Mouse (Mus musculus) forebrain, embryonic 13.5 days (tissue): ENCODE measurements around the gene Znrf4. TPM values are rescaled to one million over a fixed set of nuclear protein-coding genes. Genes with fewer than 3 reads are reported as not detected.
"Not testable (repeated sequence)": the region's sequence is repeated elsewhere in the genome, so short reads cannot be mapped to it uniquely, and the experiment has no call there.

Experiments used
- ATAC-seq: fragments of 200-750 bp; cut with Nextera tagmentation; 2 replicates; pipeline ENCODE4 v1.8.0; 2017
- H3K27ac ChIP-seq: fragments of 300-500 bp; sonication (generic); 2 replicates; pipeline ENCODE4 v1.5.1; 2015; ENCODE audit warnings: inconsistent platforms, mild to moderate bottlenecking, moderate library complexity
- H3K27me3 ChIP-seq: fragments of 300-500 bp; sonication (generic); 2 replicates; pipeline ENCODE4 v1.6.1; 2015; ENCODE audit warnings: mild to moderate bottlenecking, inconsistent platforms
- H3K36me3 ChIP-seq: fragments of 300-500 bp; sonication (generic); 2 replicates; pipeline ENCODE4 v1.6.1; 2015; ENCODE audit warnings: mild to moderate bottlenecking, inconsistent platforms; ENCODE audit not compliant: poor library complexity, severe bottlenecking
- H3K4me1 ChIP-seq: fragments of 300-500 bp; sonication (generic); 2 replicates; pipeline ENCODE4 v1.6.1; 2015; ENCODE audit warnings: inconsistent platforms
- H3K4me2 ChIP-seq: fragments of 300-500 bp; sonication (generic); 2 replicates; pipeline ENCODE4 v1.6.1; 2015; ENCODE audit warnings: inconsistent platforms, mild to moderate bottlenecking, moderate library complexity
- H3K4me3 ChIP-seq: fragments of 300-500 bp; sonication (generic); 2 replicates; pipeline ENCODE4 v1.5.1; 2015; ENCODE audit warnings: mild to moderate bottlenecking, inconsistent platforms
- H3K9ac ChIP-seq: fragments of 300-500 bp; sonication (generic); 2 replicates; pipeline ENCODE4 v1.6.1; 2015; ENCODE audit warnings: mild to moderate bottlenecking, inconsistent platforms
- H3K9me3 ChIP-seq: fragments of 300-500 bp; sonication (generic); replicated peaks from 2 replicates; pipeline ENCODE4 v1.6.1; 2016; ENCODE audit warnings: inconsistent platforms
- WGBS: fragments of 180-500 bp; shearing (Covaris S2); methylation state at CpG from one replicate; pipeline ENCODE4 v1.1.7; 2015; 5-methylcytosine and 5-hydroxymethylcytosine counted together
- polyA plus RNA-seq: library from polyadenylated mRNA; unstranded; fragments of >200 nt; fragmentation: Nextera tagmentation; extraction: Ambion mirVana; gene quantifications from 2 replicates; pipeline ENCODE4 v1.2.1, GENCODE M21; 2015

Gene Znrf4
- polyA plus RNA-seq, 1 experiment from 2014 or later, result 0.14 TPM

GRCm38 (mm10) chr17:56505401-56505800, 6.8 kb downstream of the Znrf4 start:
- ATAC-seq, result no peak
- H3K9ac ChIP-seq, result no peak overlapping the region
- H3K27ac ChIP-seq, result peak overlapping the region; percentile 75
- no peaks in the 10 kb centered on the region for H3K9me3 ChIP-seq
- H3K27me3 ChIP-seq, result peaks cover 4% of the 10 kb centered on the region
- H3K4me2 ChIP-seq, result no peak overlapping the region
- H3K4me1 ChIP-seq, result peaks cover 64% of the 10 kb centered on the region
- WGBS, result 83% methylated on average over 10 of the region's 10 CpGs
- no peaks in the 10 kb centered on the region for H3K36me3 ChIP-seq
- H3K4me3 ChIP-seq, result no peak overlapping the region

- peak overlapping the region; percentile 22; the same call in 1 of the 2 replicates for H3K9ac ChIP-seq
- H3K36me3 ChIP-seq, result no peaks in the 10 kb centered on the region
- H3K27ac ChIP-seq, result peak overlapping the region; percentile 91
- H3K27me3 ChIP-seq, result no peaks in the 10 kb centered on the region
- H3K4me3 ChIP-seq, result no peak overlapping the region
- peaks cover 65% of the 10 kb centered on the region for H3K4me1 ChIP-seq
- ATAC-seq, result peak; percentile 81
- H3K9me3 ChIP-seq, result no peaks in the 10 kb centered on the region
- 26% methylated on average over 9 of the region's 9 CpGs for WGBS
- H3K4me2 ChIP-seq, result peak overlapping the region; percentile 17; the same call in 1 of the 2 replicates
Measured at GRCm38 (mm10) chr17:56502526-56502925, 9.7 kb downstream of the Znrf4 start.

GRCm38 (mm10) chr17:56501635-56502400, 10.4 kb downstream of the Znrf4 start:
- not testable (repeated sequence) for ATAC-seq, H3K27me3 ChIP-seq, H3K9me3 ChIP-seq, H3K36me3 ChIP-seq, H3K4me3 ChIP-seq
- peaks cover 59% of the 10 kb centered on the region for H3K4me1 ChIP-seq
- peak overlapping the region; percentile 91 for H3K27ac ChIP-seq
- 45% methylated on average over 2 of the region's 2 CpGs for WGBS
- peak overlapping the region; percentile 22; the same call in 1 of the 2 replicates for H3K9ac ChIP-seq
- peak overlapping the region; percentile 17; the same call in 1 of the 2 replicates for H3K4me2 ChIP-seq

- Histone ChIP-seq H3K27ac (no peak overlapping the region), H3K4me2 (no peak overlapping the region), H3K9me3 (peaks cover 9% of the 10 kb centered on the region), H3K4me3 (no peak overlapping the region), H3K9ac (no peak overlapping the region), H3K4me1 (peaks cover 44% of the 10 kb centered on the region), H3K36me3 (no peaks in the 10 kb centered on the region), H3K27me3 (no peaks in the 10 kb centered on the region)
- ATAC-seq, result peak; percentile 52
- WGBS, result 57% methylated on average over 5 of the region's 5 CpGs
Measured at GRCm38 (mm10) chr17:56499229-56499628, 13.0 kb downstream of the Znrf4 start.

- no peaks in the 10 kb centered on the region for H3K36me3 ChIP-seq
- H3K27ac ChIP-seq, result no peak overlapping the region
- H3K27me3 ChIP-seq, result no peaks in the 10 kb centered on the region
- H3K9me3 ChIP-seq, result peaks cover 27% of the 10 kb centered on the region
- WGBS, result 72% methylated on average over 2 of the region's 2 CpGs
- ATAC-seq, result no peak
- peaks cover 22% of the 10 kb centered on the region for H3K4me1 ChIP-seq
- H3K4me3 ChIP-seq, result no peak overlapping the region
- H3K4me2 ChIP-seq, result no peak overlapping the region
- H3K9ac ChIP-seq, result no peak overlapping the region
Measured at GRCm38 (mm10) chr17:56494480-56494879, 17.8 kb downstream of the Znrf4 start.

GRCm38 (mm10) chr17:56493841-56494240, 18.4 kb downstream of the Znrf4 start:
- peaks cover 27% of the 10 kb centered on the region for H3K9me3 ChIP-seq
- no peaks in the 10 kb centered on the region for H3K27me3 ChIP-seq
- ATAC-seq, result no peak
- H3K4me3 ChIP-seq, result no peak overlapping the region
- no peak overlapping the region for H3K4me2 ChIP-seq
- H3K36me3 ChIP-seq, result no peaks in the 10 kb centered on the region
- peaks cover 19% of the 10 kb centered on the region for H3K4me1 ChIP-seq
- H3K27ac ChIP-seq, result no peak overlapping the region
- WGBS, result 95% methylated on average over 2 of the region's 2 CpGs
- H3K9ac ChIP-seq, result no peak overlapping the region

GRCm38 (mm10) chr17:56490438-56491152, 21.6 kb downstream of the Znrf4 start:
- Histone ChIP-seq H3K9ac (no peak overlapping the region), H3K36me3 (no peaks in the 10 kb centered on the region), H3K4me1 (peaks cover 38% of the 10 kb centered on the region), H3K27me3 (no peaks in the 10 kb centered on the region), H3K9me3 (peaks cover 27% of the 10 kb centered on the region), H3K4me2 (no peak overlapping the region), H3K4me3 (no peak overlapping the region), H3K27ac (no peak overlapping the region)
- ATAC-seq, result no peak
- 85% methylated on average over 7 of the region's 7 CpGs for WGBS

GRCm38 (mm10) chr17:56488028-56488427, 24.2 kb downstream of the Znrf4 start:
- H3K9ac ChIP-seq, result peak overlapping the region; percentile 46; the same call in 1 of the 2 replicates
- peaks cover 6% of the 10 kb centered on the region; the same call in 1 of the 2 replicates for H3K9me3 ChIP-seq
- peak overlapping the region; percentile 26 for H3K4me2 ChIP-seq
- peak overlapping the region; percentile 88 for H3K27ac ChIP-seq
- H3K4me3 ChIP-seq, result no peak overlapping the region
- 5% methylated on average over 12 of the region's 12 CpGs for WGBS
- no peaks in the 10 kb centered on the region for H3K36me3 ChIP-seq
- ATAC-seq, result peak; percentile 78
- no peaks in the 10 kb centered on the region for H3K27me3 ChIP-seq
- H3K4me1 ChIP-seq, result peaks cover 47% of the 10 kb centered on the region

GRCm38 (mm10) chr17:56487441-56487888, 24.8 kb downstream of the Znrf4 start:
- H3K36me3 ChIP-seq, result no peaks in the 10 kb centered on the region
- H3K4me1 ChIP-seq, result peaks cover 47% of the 10 kb centered on the region
- H3K27ac ChIP-seq, result peak overlapping the region; percentile 88
- peak overlapping the region; percentile 31 for H3K4me2 ChIP-seq
- ATAC-seq, result peak; percentile 85
- no peaks in the 10 kb centered on the region for H3K27me3 ChIP-seq
- H3K4me3 ChIP-seq, result no peak overlapping the region
- H3K9ac ChIP-seq, result no peak overlapping the region
- 0 out of 2 replicates have a peak, but pooled peaks cover under 1% of the 10 kb centered on the region for H3K9me3 ChIP-seq
- WGBS, result 0% methylated on average over 8 of the region's 16 CpGs

- H3K4me1 ChIP-seq, result peaks cover 47% of the 10 kb centered on the region
- no peak overlapping the region for H3K9ac ChIP-seq
- ATAC-seq, result no peak
- H3K9me3 ChIP-seq, result no peaks in the 10 kb centered on the region
- H3K27ac ChIP-seq, result 0 out of 2 replicates have a peak overlapping the region, but pooled peaks have one; percentile 88
- H3K4me3 ChIP-seq, result no peak overlapping the region
- H3K27me3 ChIP-seq, result no peaks in the 10 kb centered on the region
- no peaks in the 10 kb centered on the region for H3K36me3 ChIP-seq
- no peak overlapping the region for H3K4me2 ChIP-seq
- 88% methylated on average over 9 of the region's 9 CpGs for WGBS
Measured at GRCm38 (mm10) chr17:56485926-56486325, 26.3 kb downstream of the Znrf4 start.

GRCm38 (mm10) chr17:56485118-56485517, 27.1 kb downstream of the Znrf4 start:
- Histone ChIP-seq H3K4me3 (no peak overlapping the region), H3K9me3 (no peaks in the 10 kb centered on the region), H3K4me2 (no peak overlapping the region), H3K4me1 (peaks cover 41% of the 10 kb centered on the region), H3K36me3 (no peaks in the 10 kb centered on the region), H3K27me3 (no peaks in the 10 kb centered on the region), H3K27ac (peak overlapping the region; percentile 37), H3K9ac (no peak overlapping the region)
- ATAC-seq, result no peak
- WGBS, result 53% methylated on average over 6 of the region's 9 CpGs

GRCm38 (mm10) chr17:56482671-56483070, 29.6 kb downstream of the Znrf4 start:
- Histone ChIP-seq H3K9me3 (no peaks in the 10 kb centered on the region), H3K27ac (no peak overlapping the region), H3K4me2 (no peak overlapping the region), H3K4me3 (no peak overlapping the region), H3K4me1 (peaks cover 26% of the 10 kb centered on the region), H3K27me3 (no peaks in the 10 kb centered on the region), H3K9ac (no peak overlapping the region), H3K36me3 (no peaks in the 10 kb centered on the region)
- WGBS, result 90% methylated on average over 1 of the region's 1 CpGs
- ATAC-seq, result no peak
